Mouse (Mus musculus): ENCODE results near the gene Arfgap1.

DNA sequence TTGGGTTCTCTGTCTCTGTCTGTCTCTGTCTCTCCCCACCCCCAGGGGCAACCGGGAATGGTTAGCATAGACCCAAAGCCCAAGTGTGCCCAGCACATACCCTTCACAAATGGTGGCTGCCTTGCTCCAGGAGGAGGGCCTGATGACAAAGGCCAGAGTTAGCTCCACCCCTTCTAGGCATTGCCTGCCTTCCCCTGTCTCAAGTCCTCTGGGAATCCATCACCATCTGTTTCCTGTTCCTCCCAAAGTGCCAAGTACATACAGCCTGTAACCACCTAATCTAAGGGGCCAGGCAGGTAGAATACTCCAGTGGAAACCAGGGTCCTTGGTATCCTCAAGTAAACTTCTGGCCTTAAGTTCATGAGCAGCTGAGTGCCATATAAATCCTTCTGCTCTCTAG lies 34.6 kb upstream of the Arfgap1 start:
- TF ChIP-seq USF1 (IDR thresholded peaks at IDR 0.05; ENCODE audit: low read depth, low read length) (no peak), TCF12 (IDR thresholded peaks at IDR 0.05; ENCODE audit: low read depth, low read length) (no peak), CTCF (IDR thresholded peaks at IDR 0.05 in 2 of 3, conservative IDR thresholded peaks at IDR 0.05 in 1 of 3; ENCODE audit: control insufficient read depth in 1 of 3, insufficient read depth in 1 of 3, low read depth in 2 of 3, low read length in 3 of 3, poor library complexity in 1 of 3, severe bottlenecking in 1 of 3) (no peak), USF2 (IDR thresholded peaks at IDR 0.05; ENCODE audit: borderline replicate concordance in 1 of 2, insufficient read depth in 1 of 2, low read depth in 1 of 2, low read length in 2 of 2) (no peak), EP300 (IDR thresholded peaks at IDR 0.05; ENCODE audit: low read depth in 1 of 2, low read length in 2 of 2) (no peak), POLR2AphosphoS2 (IDR thresholded peaks at IDR 0.05; ENCODE audit: low read length) (no peak), SMC3 (IDR thresholded peaks at IDR 0.05; ENCODE audit: low read depth, low read length) (no peak), POLR2A (IDR thresholded peaks at IDR 0.05; ENCODE audit: control insufficient read depth in 1 of 2, insufficient read depth in 1 of 2, low read depth in 1 of 2, low read length in 2 of 2, poor library complexity in 1 of 2) (no peak), CHD1 (IDR thresholded peaks at IDR 0.05; ENCODE audit: low read depth, low read length) (no peak), GATA1 (IDR thresholded peaks at IDR 0.05; ENCODE audit: low read depth, low read length) (no peak), GABPA (IDR thresholded peaks at IDR 0.05; ENCODE audit: low read depth, low read length) (no peak), RAD21 (IDR thresholded peaks at IDR 0.05; ENCODE audit: low read depth, low read length) (no peak)
